Comparison of ENCODE assay signal across 8 mouse cellular contexts in genomic region chr2:121505942-121506882, GRCm38 (mm10). TPM values are rescaled to one million over a fixed set of nuclear protein-coding genes. Genes with fewer than 3 reads are reported as not detected.
DNase-seq lines count a peak whose midpoint lies in the region; ATAC-seq lines count a peak whose summit lies in the region.
"Not testable (repeated sequence)": the region's sequence is repeated elsewhere in the genome, so short reads cannot be mapped to it uniquely, and the experiment has no call there.

TSS of gene Mfap1a (minus strand) at chr2:121506665.
TSS of gene Wdr76 (plus strand) at chr2:121506723.

- peak within 1 kb of the TSS; percentile 79 for H3K4me2 ChIP-seq in heart, embryonic 14.5 days (ENCODE audit: low read length)
- H3K4me2 ChIP-seq in liver, embryonic 13.5 days, result peak within 1 kb of the TSS; percentile 80
- peak within 1 kb of the TSS; percentile 66 for H3K4me2 ChIP-seq in stomach, embryonic 16.5 days (ENCODE audit: low read depth, low read length)

- peak; percentile 83 for ATAC-seq in heart, embryonic 14.5 days (ENCODE audit: insufficient number of reproducible peaks, insufficient read depth, low FRiP score, low read depth)
- ATAC-seq in liver, embryonic 13.5 days (ENCODE audit: low read depth), result peak; percentile 93
- peak; percentile 95 for ATAC-seq in stomach, embryonic 16.5 days (ENCODE audit: insufficient read depth, low FRiP score)

- H3K27me3 ChIP-seq in heart, embryonic 14.5 days (ENCODE audit: control insufficient read depth, insufficient read depth, low read length); liver, embryonic 13.5 days; stomach, embryonic 16.5 days (ENCODE audit: control insufficient read depth, insufficient read depth, low read length): not testable (repeated sequence)

- peak; percentile 91 for DNase-seq in CD4-positive, CD25-positive, alpha-beta regulatory T cell, adult 2 months (ENCODE audit: low read depth, low spot score)
- DNase-seq in fat pad, adult 2 months (ENCODE audit: extremely low read depth, low read depth, low spot score), result peak; percentile 47
- DNase-seq in kidney, postnatal 14 days, result peak; percentile 90
- peak; percentile 84 for DNase-seq in liver, embryonic 13.5 days
- peak; percentile 84 for DNase-seq in neural tube, embryonic 10.5 days (ENCODE audit: extremely low spot score, low spot score)

- H3K27ac ChIP-seq in brown adipose tissue, adult 24 weeks (replicated peaks; ENCODE audit: low read depth, low read length), result peak within 1 kb of the TSS; percentile 48; the same call in 1 of the 2 replicates
- H3K27ac ChIP-seq in heart, embryonic 14.5 days (replicated peaks in 1 of 2; ENCODE audit: control insufficient read depth in 1 of 2, insufficient read depth in 1 of 2, low read depth in 2 of 2, low read length in 2 of 2), result peak within 1 kb of the TSS; percentile 57 to 73
- H3K27ac ChIP-seq in liver, embryonic 13.5 days, result peak within 1 kb of the TSS; percentile 79
- H3K27ac ChIP-seq in stomach, embryonic 16.5 days (ENCODE audit: low read length), result peak within 1 kb of the TSS; percentile 55

- 3% methylated on average over 40 of the region's 42 CpGs for whole genome bisulfite sequencing in heart, embryonic 14.5 days
- WGBS in liver, embryonic 13.5 days (ENCODE audit: insufficient replicate concordance), result 2% methylated on average over 42 of the region's 42 CpGs
- 4% methylated on average over 39 of the region's 42 CpGs for WGBS in stomach, embryonic 16.5 days

- H3K4me3 ChIP-seq in brown adipose tissue, adult 24 weeks (ENCODE audit: insufficient read depth, low read depth, low read length), result peak within 1 kb of the TSS; percentile 65
- peak within 1 kb of the TSS; percentile 52 to 70 for H3K4me3 ChIP-seq in heart, embryonic 14.5 days (ENCODE audit: control insufficient read depth in 1 of 2, insufficient read depth in 1 of 2, low read depth in 1 of 2, low read length in 2 of 2)
- H3K4me3 ChIP-seq in liver, embryonic 13.5 days (replicated peaks), result peak within 1 kb of the TSS; percentile 72
- H3K4me3 ChIP-seq in stomach, embryonic 16.5 days (replicated peaks; ENCODE audit: low read length), result peak within 1 kb of the TSS; percentile 63

- H3K4me1 ChIP-seq in brown adipose tissue, adult 24 weeks (ENCODE audit: control insufficient read depth, insufficient read depth, insufficient read length, low read length); stomach, embryonic 16.5 days (ENCODE audit: control insufficient read depth, insufficient read depth, low read length): not testable (repeated sequence)
- H3K4me1 ChIP-seq in heart, embryonic 14.5 days (ENCODE audit: control insufficient read depth in 2 of 2, insufficient read depth in 2 of 2, low read length in 2 of 2), result peaks cover 0 to 17% of the 10 kb centered on the region in 2 experiments
- H3K4me1 ChIP-seq in liver, embryonic 13.5 days (replicated peaks), result peaks cover 43% of the 10 kb centered on the region

- peak within 1 kb of the TSS; percentile 78 for H3K9ac ChIP-seq in heart, embryonic 14.5 days (ENCODE audit: low read length)
- peak within 1 kb of the TSS; percentile 81 for H3K9ac ChIP-seq in liver, embryonic 13.5 days
- peak within 1 kb of the TSS; percentile 78 for H3K9ac ChIP-seq in stomach, embryonic 16.5 days (ENCODE audit: low read length)

- H3K36me3 ChIP-seq in heart, embryonic 14.5 days (ENCODE audit: control insufficient read depth, insufficient read depth, low read length); stomach, embryonic 16.5 days (ENCODE audit: control insufficient read depth, insufficient read depth, low read length): not testable (repeated sequence)
- peaks cover 39% of the 10 kb centered on the region for H3K36me3 ChIP-seq in liver, embryonic 13.5 days

- H3K9me3 ChIP-seq in heart, embryonic 14.5 days (ENCODE audit: control insufficient read depth, low read length); liver, embryonic 13.5 days (replicated peaks); stomach, embryonic 16.5 days (replicated peaks; ENCODE audit: control insufficient read depth, low read length): not testable (repeated sequence)

RNA-seq across cellular contexts. Expression of gene Mfap1a, which starts in this region (rescaled TPM):
- polyA plus RNA-seq in brown adipose tissue, adult 24 weeks (2012; ENCODE audit: insufficient read depth, insufficient read length, missing spikeins), result 17.5 and 19.3 TPM in 2 replicates
- 18.3 and 20.5 TPM in 2 replicates for polyA plus RNA-seq in heart, embryonic 14.5 days (2014; fragmentation: Nextera tagmentation; extraction: Ambion mirVana)
- 14.0 and 16.0 TPM in 2 replicates for polyA plus RNA-seq in liver, embryonic 13.5 days (2015; fragmentation: Nextera tagmentation; extraction: Ambion mirVana)
- 25.5 and 28.5 TPM in 2 replicates for polyA plus RNA-seq in stomach, embryonic 16.5 days (2015; fragmentation: Nextera tagmentation; extraction: Ambion mirVana)

RNA-seq across cellular contexts. Expression of gene Wdr76, which starts in this region (rescaled TPM):
- polyA plus RNA-seq in brown adipose tissue, adult 24 weeks (2012; ENCODE audit: insufficient read depth, insufficient read length, missing spikeins), result 2.2 and 2.3 TPM in 2 replicates
- polyA plus RNA-seq in heart, embryonic 14.5 days (2014; fragmentation: Nextera tagmentation; extraction: Ambion mirVana), result 6.5 and 7.2 TPM in 2 replicates
- 9.3 and 12.5 TPM in 2 replicates for polyA plus RNA-seq in liver, embryonic 13.5 days (2015; fragmentation: Nextera tagmentation; extraction: Ambion mirVana)
- 5.2 and 6.9 TPM in 2 replicates for polyA plus RNA-seq in stomach, embryonic 16.5 days (2015; fragmentation: Nextera tagmentation; extraction: Ambion mirVana)

Comparison
In these comparisons a context has a peak if more than half of its experiments do, and no peak if none do; other contexts are left out.
1. Peak in every context shown above with its lines: DNase-seq, ATAC-seq, H3K4me3 ChIP-seq and H3K27ac ChIP-seq.